Mouse (Mus musculus): ENCODE measurements at regions not wholly inside any gene's neighbourhood (a gene's known extent, or its start where the extent isn't known, plus 50 kb on each side); places are given as distances from the start of the nearest gene placed in this dataset.

DNA sequence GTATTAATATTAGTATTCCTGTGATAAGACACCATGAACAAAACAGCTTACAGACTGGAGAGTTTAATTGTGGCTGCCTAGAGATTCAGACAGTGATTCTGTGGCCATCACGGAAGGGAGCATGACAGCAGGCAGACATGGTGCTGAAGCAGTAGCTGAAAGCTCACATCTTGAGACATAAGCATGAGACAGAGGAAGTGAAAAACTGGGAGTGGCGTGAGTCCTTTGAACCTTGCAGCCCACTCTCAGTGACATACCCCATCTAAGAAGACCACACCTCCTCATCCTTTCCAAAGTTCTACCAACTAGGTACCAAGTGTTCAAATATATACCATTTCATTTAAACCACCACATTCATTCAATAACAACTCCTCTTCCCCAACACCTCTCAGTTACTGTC is 208.0 kb upstream of the Meis1 start:
- TF ChIP-seq CTCF (IDR thresholded peaks at IDR 0.05; ENCODE audit: borderline replicate concordance, insufficient read depth, low read length) (no peak), POLR2A (IDR thresholded peaks at IDR 0.05; ENCODE audit: low read depth, low read length) (no peak)

All from embryonic fibroblast, embryonic 13.5 days (primary cell).